Mouse (Mus musculus) embryo, embryonic 10.5 days (tissue): Measurements from ENCODE around the gene Prrc2b.
A peak's percentile ranks its signal among the peaks of the same experiment; 100 is the strongest.

ENCODE experiments used
- DNase-seq: peaks from one replicate; pipeline ENCODE4 v3.0.0-alpha.2; 2015; ENCODE audit warnings: low spot score

Gene Prrc2b

GRCm38 (mm10) chr2:32187649-32188048, 36.8 kb downstream of the Prrc2b start:
- no peak for DNase-seq

- no peak for DNase-seq
Measured at GRCm38 (mm10) chr2:32189060-32189681, 38.3 kb downstream of the Prrc2b start.

GRCm38 (mm10) chr2:32190620-32191019, 39.7 kb downstream of the Prrc2b start:
- DNase-seq: no peak

- peak; percentile 31 for DNase-seq
Measured at GRCm38 (mm10) chr2:32191872-32192507, 41.1 kb downstream of the Prrc2b start.

GRCm38 (mm10) chr2:32198977-32199376, 48.1 kb downstream of the Prrc2b start:
- no peak for DNase-seq

GRCm38 (mm10) chr2:32200033-32200432, 49.2 kb downstream of the Prrc2b start:
- no peak for DNase-seq

GRCm38 (mm10) chr2:32200712-32201111, 49.8 kb downstream of the Prrc2b start:
- DNase-seq: no peak

- no peak for DNase-seq
Measured at GRCm38 (mm10) chr2:32201527-32201926, 50.6 kb downstream of the Prrc2b start.

GRCm38 (mm10) chr2:32203853-32204252, 53.0 kb downstream of the Prrc2b start:
- DNase-seq: no peak

GRCm38 (mm10) chr2:32207682-32208081, 56.8 kb downstream of the Prrc2b start:
- no peak for DNase-seq

GRCm38 (mm10) chr2:32211689-32212088, 60.8 kb downstream of the Prrc2b start:
- no peak for DNase-seq

- no peak for DNase-seq
Measured at GRCm38 (mm10) chr2:32213000-32213399, 62.1 kb downstream of the Prrc2b start.

- no peak for DNase-seq
Measured at GRCm38 (mm10) chr2:32215576-32215975, 64.7 kb downstream of the Prrc2b start.

- DNase-seq: no peak
Measured at GRCm38 (mm10) chr2:32216506-32216905, 65.6 kb downstream of the Prrc2b start.

GRCm38 (mm10) chr2:32217656-32218055, 66.8 kb downstream of the Prrc2b start:
- no peak for DNase-seq

- no peak for DNase-seq
Measured at GRCm38 (mm10) chr2:32218113-32218512, 67.2 kb downstream of the Prrc2b start.

GRCm38 (mm10) chr2:32218541-32219334, 67.9 kb downstream of the Prrc2b start:
- DNase-seq: no peak

- DNase-seq: no peak
Measured at GRCm38 (mm10) chr2:32219501-32219900, 68.6 kb downstream of the Prrc2b start.

GRCm38 (mm10) chr2:32220021-32220420, 69.1 kb downstream of the Prrc2b start:
- no peak for DNase-seq

GRCm38 (mm10) chr2:32220969-32221368, 70.1 kb downstream of the Prrc2b start:
- no peak for DNase-seq

- no peak for DNase-seq
Measured at GRCm38 (mm10) chr2:32221577-32221976, 70.7 kb downstream of the Prrc2b start.

- DNase-seq: no peak
Measured at GRCm38 (mm10) chr2:32222057-32222456, 71.2 kb downstream of the Prrc2b start.

GRCm38 (mm10) chr2:32235433-32235832, 84.6 kb downstream of the Prrc2b start:
- DNase-seq: no peak
